Mouse (Mus musculus) olfactory bulb, adult 2 months (tissue): ENCODE results near the gene Spi1. TPM values are rescaled to one million over a fixed set of nuclear protein-coding genes. Genes with fewer than 3 reads are reported as not detected.
"Not testable (repeated sequence)": the region's sequence is repeated elsewhere in the genome, so short reads cannot be mapped to it uniquely, and the experiment has no call there.

ENCODE experiments used
- H3K27ac ChIP-seq: fragments of 200-500 bp; 2 replicates; pipeline ENCODE4 v1.5.1; 2012; ENCODE audit warnings: low read depth, low read length; ENCODE audit not compliant: insufficient read depth
- H3K4me1 ChIP-seq: fragments of 200-500 bp; 2 replicates; pipeline ENCODE4 v1.6.1; 2012; ENCODE audit warnings: low read length; ENCODE audit not compliant: control insufficient read depth, insufficient read depth
- H3K4me3 ChIP-seq: fragments of 200-500 bp; 2 replicates; pipeline ENCODE4 v1.5.1; 2012; ENCODE audit warnings: mild to moderate bottlenecking, low read depth, low read length, moderate library complexity; ENCODE audit not compliant: insufficient read depth
- CTCF ChIP-seq: fragments of 200-500 bp; IDR thresholded peaks from 2 replicates; pipeline ENCODE4 v1.5.1; 2012; ENCODE audit warnings: low read depth, mild to moderate bottlenecking, low read length, moderate library complexity; ENCODE audit not compliant: insufficient read depth
- POLR2A ChIP-seq: fragments of 200-500 bp; IDR thresholded peaks from 2 replicates; pipeline ENCODE4 v1.6.1; 2012; ENCODE audit warnings: mild to moderate bottlenecking, low read depth, low read length, moderate library complexity; ENCODE audit not compliant: insufficient read depth
- WGBS: fragments of 180-500 bp; shearing (Covaris S2); methylation state at CpG from one replicate; pipeline ENCODE4 v1.1.7; 2018; 5-methylcytosine and 5-hydroxymethylcytosine counted together
- polyA plus RNA-seq: library from polyadenylated mRNA; stranded (reverse); fragments of >200 nt; gene quantifications from 2 replicates; pipeline ENCODE4 v1.2.4, GENCODE M21; 2012; ENCODE audit warnings: low replicate concordance; ENCODE audit not compliant: missing spikeins, insufficient read depth, insufficient read length

Spi1 gene
- not detected in 2 replicates for polyA plus RNA-seq

DNA sequence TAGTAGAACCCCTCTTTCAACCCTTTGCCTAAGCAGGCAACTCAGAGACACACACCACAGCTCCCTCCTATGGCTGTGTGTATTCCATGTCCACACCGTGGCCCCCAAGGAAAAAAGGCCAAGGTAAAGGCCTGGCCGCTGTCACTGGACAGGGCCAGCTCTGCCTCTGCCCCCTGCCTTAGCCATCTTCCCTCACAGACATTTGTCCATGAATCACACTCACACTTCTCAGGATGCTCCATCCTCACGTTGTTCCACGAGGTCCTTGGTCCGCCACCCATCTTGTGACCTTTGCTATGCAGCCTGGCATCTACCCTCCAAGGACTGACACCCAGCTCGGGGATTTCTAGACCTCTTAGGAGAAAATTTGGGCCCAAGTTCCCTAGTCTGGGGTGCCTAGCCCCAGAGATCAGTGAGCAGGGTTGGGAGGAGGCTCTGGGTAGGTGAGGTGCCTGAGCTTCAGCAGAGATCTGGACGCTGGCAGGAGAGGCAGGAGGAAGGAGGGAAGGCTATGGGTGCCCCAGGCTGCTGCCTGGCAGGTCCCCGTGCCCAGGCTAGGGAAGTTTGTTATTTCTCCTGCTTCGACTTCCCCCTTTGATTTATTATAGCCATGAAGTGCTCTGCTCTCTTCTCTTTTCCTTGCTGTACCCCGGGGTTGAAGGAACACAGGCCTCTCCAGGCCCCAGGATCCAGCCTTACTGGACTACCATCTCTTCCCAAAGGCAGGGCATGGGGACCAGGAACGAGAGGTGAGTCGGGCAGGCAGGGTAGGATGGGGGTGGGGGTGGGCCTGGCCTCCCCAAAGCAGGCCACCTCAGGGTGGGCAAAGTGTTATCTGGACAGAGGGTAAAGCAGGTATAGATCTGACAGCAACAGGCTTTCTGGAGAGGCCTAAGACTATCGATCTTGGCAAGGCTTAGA is at the start of gene Spi1:
TSS of gene Spi1 (plus strand) at position 616 of the 921 bp plus-strand sequence.
- Histone ChIP-seq H3K4me3 (no peak within 1 kb of the TSS), H3K27ac (no peak within 1 kb of the TSS), H3K4me1 (peaks cover 13% of the 10 kb centered on the region)
- WGBS: 81% methylated on average over 13 of the region's 13 CpGs
- TF ChIP-seq CTCF (no peak), POLR2A (no peak)

DNA sequence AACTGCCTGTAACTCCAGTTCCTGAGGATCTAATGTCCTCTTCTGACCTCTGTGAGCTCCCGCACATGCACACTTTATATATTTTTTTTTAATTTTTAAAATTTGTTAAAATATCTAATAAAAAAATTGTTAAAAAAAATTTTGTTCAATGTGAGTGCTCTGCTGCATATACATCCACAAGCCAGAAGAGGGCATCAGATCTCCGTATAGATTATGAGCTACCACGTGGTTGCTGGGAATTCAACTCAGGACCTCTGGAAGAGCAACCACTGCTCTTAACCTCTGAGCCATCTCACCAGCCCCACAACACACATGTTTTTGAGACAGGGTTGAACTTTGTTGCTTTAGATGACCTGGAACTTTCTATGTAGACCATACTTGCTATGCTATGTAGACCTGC is 49.2 kb upstream of the Spi1 start:
- no peak for TF ChIP-seq CTCF
- TF ChIP-seq POLR2A: no peak
- H3K4me1 ChIP-seq: peaks cover 2% of the 10 kb centered on the region; the same call in 1 of the 2 replicates
- WGBS: 27% methylated on average over 3 of the region's 3 CpGs

DNA sequence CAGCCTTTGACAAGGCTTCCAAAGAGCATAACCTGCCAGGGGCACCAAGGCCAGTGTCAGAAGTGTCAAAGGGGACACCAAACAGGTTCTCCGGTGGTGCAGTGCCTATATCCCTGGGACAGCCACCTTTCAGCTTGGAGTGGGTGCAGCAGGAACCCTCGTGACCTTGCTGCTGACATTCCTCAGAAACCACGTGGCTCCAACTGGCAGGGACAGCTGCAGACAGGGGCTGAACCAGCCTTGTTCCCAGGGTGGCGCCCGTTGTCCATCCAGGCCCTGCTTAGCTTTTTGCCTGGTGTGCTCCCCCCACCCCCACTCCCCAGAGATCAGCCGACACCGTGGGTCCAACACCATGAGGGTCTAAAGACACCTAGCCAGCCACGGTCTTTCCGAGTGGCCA is 46.8 kb upstream of the Spi1 start, which contains the start of gene Rapsn:
TSS of gene Rapsn (plus strand) at position 236 of the 400 bp plus-strand sequence.
- Histone ChIP-seq H3K27ac (no peak within 1 kb of the TSS), H3K4me1 (peaks cover 2% of the 10 kb centered on the region; the same call in 1 of the 2 replicates), H3K4me3 (no peak within 1 kb of the TSS)
- 65% methylated on average over 9 of the region's 9 CpGs for WGBS
- TF ChIP-seq POLR2A: no peak
- no peak for TF ChIP-seq CTCF

More for the DNA sequence above, 49.2 kb upstream of the Spi1 start:
- Histone ChIP-seq H3K4me3 (no peak overlapping the region), H3K27ac (no peak overlapping the region)

DNA sequence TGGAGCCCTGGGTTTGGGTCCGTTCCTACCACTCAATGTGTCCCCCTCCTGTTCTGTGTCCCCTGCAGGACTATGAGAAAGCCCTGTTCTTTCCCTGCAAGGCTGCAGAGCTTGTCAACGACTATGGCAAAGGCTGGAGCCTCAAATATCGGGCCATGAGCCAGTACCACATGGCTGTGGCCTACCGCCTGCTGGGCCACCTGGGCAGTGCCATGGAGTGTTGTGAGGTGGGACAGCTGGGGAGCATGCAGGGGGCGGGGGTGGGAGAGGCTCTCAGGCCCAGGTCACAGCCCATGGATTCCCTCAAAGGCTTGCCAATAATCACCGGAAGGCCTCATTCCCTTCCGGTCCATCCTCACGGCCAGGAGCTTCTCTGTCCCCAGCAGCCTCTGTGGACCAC is 40.4 kb upstream of the Spi1 start:
- TF ChIP-seq POLR2A (no peak), CTCF (no peak)
- H3K27ac ChIP-seq: no peak overlapping the region
- H3K4me3 ChIP-seq: no peak overlapping the region
- H3K4me1 ChIP-seq: no peaks in the 10 kb centered on the region
- WGBS: 75% methylated on average over 8 of the region's 8 CpGs

DNA sequence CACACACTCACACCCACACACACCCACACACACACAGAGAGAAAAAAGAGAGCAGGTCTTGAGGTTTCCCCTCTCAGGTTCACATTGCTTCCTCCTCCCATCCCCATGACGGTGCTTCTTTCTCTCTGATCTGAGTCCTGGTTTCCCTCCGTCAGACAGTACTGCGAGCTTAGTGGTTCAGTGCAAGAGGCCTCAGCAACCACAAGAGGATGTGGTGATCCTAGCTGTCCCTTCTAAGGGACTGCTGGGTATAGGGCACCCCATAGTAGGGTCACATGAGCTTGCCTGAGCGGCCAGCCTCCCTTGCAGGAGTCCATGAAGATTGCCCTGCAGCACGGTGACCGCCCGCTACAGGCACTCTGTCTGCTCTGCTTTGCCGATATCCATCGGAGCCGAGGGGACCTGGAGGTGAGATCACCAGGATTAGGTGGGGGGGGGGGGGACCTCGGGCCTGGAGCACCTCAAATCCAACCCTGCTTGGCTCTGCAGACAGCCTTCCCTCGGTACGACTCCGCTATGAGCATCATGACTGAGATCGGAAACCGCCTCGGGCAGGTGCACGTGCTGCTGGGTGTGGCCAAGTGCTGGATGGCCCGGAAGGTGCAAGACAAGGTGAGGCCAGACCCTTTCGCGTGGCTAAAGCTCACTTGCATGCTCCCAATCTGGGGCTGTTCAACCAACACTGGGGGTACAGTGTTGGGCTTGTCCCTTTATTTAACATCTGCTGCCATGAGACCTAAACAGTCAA is 39.4 kb upstream of the Spi1 start:
- TF ChIP-seq POLR2A (no peak), CTCF (no peak)
- no peaks in the 10 kb centered on the region for H3K4me1 ChIP-seq

DNA sequence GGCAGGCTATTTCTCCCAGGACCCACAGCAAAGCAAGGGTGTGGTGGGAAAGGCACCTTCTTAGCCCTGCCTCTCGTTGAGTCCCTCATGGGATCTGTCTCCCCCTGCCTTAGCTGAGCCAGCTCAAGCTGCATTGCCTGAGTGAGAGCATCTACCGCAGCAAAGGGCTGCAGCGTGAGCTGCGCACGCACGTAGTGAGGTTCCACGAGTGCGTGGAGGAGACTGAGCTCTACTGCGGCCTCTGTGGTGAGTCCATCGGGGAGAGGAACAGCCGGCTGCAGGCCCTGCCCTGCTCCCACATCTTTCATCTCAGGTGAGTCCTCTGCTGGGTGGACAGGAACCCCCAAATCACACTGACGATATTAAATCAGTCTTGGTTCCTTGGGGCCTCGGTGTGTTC is 37.5 kb upstream of the Spi1 start:
- H3K4me1 ChIP-seq: no peaks in the 10 kb centered on the region
- WGBS: 89% methylated on average over 13 of the region's 13 CpGs
- TF ChIP-seq CTCF (no peak), POLR2A (no peak)
- no peak overlapping the region for H3K27ac ChIP-seq
- H3K4me3 ChIP-seq: no peak overlapping the region

More for the DNA sequence above, 39.4 kb upstream of the Spi1 start:
- WGBS: 67% methylated on average over 21 of the region's 21 CpGs
- Histone ChIP-seq H3K27ac (no peak overlapping the region), H3K4me3 (no peak overlapping the region)

DNA sequence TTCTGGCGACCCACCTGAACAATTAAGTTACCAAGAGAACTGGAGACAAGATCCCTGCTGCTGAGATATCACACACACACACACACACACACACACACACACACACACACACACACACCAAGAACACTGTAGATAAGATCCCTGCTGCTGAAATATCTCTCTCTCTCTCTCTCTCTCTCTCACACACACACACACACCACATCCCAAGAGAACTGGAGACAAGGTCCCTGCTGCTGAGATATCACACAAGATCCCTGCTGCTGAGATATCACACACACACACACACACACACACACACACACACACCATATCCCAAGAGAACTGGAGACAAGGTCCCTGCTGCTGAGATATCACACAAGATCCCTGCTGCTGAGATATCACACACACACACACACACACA is 36.4 kb upstream of the Spi1 start:
- H3K27ac ChIP-seq, H3K4me3 ChIP-seq, H3K4me1 ChIP-seq: not testable (repeated sequence)
- 94% methylated on average over 1 of the region's 1 CpGs for WGBS

DNA sequence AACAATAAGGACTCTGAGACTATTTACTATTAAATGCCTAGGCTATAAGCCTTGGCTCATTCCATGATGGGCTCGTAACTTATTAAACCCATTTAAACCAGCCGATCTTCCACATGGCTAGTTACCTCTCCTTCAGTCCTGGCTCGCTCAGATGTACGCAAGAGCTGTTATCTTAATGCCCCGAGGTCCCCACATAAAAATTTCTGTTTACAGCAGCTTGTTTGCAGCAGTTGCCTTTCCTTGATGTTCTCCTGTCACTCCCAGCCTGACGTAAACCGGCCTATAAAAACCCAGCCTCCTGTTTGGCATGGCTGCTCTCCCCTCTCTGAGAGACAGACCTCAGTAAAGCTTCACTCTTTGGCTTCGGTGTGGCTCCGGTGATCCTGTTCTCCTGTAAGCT is 34.8 kb upstream of the Spi1 start:
- no peak overlapping the region for H3K27ac ChIP-seq
- H3K4me1 ChIP-seq: no peaks in the 10 kb centered on the region
- no peak overlapping the region for H3K4me3 ChIP-seq
- TF ChIP-seq POLR2A: no peak
- TF ChIP-seq CTCF: no peak
- 76% methylated on average over 9 of the region's 9 CpGs for WGBS

DNA sequence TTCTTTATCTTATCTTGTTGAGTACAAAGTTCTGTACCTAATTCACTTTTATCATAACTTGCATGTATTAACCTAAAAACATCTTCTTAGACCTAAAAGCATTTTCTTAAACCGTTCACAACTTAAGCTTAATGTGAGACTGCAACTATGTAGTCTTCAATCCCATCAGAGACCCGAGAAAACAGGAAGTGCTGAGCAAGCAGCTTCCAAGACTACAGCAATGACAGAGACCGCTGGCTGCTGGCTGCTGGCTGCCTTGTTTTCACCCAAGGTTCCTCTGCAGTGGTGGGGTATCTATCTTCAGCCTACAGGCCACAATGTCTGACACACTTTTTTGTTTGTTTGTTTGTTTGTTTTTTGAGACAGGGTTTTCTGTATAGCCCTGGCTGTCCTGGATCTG is 30.3 kb upstream of the Spi1 start:
- H3K27ac ChIP-seq: no peak overlapping the region
- TF ChIP-seq CTCF (no peak), POLR2A (no peak)
- H3K4me1 ChIP-seq: peaks cover 9% of the 10 kb centered on the region
- no peak overlapping the region for H3K4me3 ChIP-seq
- 79% methylated on average over 3 of the region's 3 CpGs for WGBS
